Mouse (Mus musculus) forelimb bud, embryonic 11.5 days (tissue): Measurements from ENCODE around the gene Tbx21.

Experiments used
- DNase-seq: peaks from one replicate; pipeline ENCODE4 v3.0.0-alpha.2; 2012; ENCODE audit warnings: low read depth, low spot score

Tbx21 gene

GRCm38 (mm10) chr11:97114671-97115601 is at the start of gene Tbx21:
Gene Tbx21, minus strand, starts transcription at chr11:97115331.
- DNase-seq: no peak

DNA sequence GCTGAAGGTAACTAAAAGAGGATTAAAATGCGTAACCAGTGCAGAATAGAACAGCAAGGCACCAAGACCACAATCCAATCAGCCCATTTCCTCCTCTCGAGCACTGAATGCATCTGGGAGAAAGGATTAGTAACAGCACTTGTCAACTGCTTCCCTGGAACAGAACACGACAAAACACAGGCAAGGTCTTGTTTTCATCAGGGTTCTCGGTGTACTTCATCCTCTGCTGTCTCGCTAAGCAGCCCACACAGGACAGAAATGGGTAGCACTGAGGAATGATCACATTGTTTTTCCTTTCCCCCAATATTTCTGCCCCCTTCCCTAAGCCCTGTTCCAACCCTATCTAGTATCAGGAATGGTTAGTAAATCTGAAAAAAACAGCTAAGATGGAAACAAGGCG is 45.2 kb upstream of the Tbx21 start:
- DNase-seq: no peak

DNA sequence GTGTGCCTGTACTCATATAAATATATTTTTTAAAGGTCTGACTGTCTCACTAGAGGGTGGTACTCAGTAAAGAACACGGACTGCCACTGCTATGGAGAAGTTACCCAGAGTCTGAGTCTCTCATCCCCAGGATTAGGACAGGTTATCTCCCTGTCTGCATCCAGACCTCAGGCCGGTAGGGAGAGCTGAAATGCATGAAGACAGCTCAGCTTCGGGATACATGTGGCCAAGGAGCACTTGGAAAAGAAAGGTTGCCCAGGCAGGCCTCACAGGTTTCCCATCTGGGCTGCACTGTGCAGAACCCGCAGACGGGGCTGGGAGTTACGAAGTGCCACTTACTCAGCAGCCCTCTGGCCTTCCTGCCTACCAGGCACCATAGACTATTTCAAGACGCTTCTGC is 41.9 kb upstream of the Tbx21 start:
- no peak for DNase-seq

- no peak for DNase-seq
Observed at GRCm38 (mm10) chr11:97152662-97153287, 37.6 kb upstream of the Tbx21 start.

- DNase-seq: no peak
Observed at GRCm38 (mm10) chr11:97152023-97152426, 36.9 kb upstream of the Tbx21 start.

GRCm38 (mm10) chr11:97151343-97151801 is 36.2 kb upstream of the Tbx21 start, which contains the start of gene Tbkbp1:
Gene Tbkbp1, minus strand, starts transcription at chr11:97151495.
- no peak for DNase-seq

GRCm38 (mm10) chr11:97150411-97151330 is 35.5 kb upstream of the Tbx21 start:
- peak; percentile 78 for DNase-seq

DNA sequence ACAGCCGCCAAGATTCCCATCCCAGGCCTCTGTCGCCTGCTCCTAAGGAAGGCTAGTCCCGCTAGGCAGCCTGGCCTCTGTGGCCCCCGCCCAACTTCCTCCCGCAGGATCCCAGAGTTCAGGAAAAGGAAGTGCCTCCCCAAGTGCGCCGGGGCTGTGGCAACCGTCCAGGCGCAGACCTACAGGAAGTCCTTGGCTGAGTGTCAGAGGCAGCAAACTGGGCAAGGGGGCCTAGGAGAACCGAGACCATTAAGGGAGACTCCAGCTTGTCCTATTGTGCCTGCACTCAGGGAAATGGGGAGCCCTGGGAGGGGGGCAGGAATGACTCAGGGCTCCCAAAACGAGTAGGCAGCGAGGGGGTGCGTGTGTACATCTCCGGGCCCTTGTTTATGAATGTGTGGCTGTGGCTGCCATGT is 34.9 kb upstream of the Tbx21 start:
- no peak for DNase-seq

DNA sequence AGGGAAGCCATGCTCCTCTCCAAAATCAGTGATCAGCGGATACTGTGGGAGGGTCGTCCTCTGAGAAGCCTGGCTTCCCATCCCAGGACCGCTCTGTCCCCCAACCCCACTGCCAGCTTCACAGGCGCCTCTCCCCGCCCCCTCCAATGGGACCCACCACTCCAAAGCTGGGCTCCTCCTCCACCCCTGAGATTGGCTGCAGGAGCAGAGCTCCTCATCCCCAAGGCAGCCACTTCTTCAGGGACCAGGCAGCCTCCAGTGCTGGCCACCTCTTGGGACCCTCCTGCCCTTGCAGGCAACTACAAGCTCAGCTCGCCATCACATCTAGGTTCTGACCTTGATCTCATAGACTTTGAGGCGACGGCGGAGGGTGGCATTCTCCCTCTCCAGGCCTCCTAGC is 33.9 kb upstream of the Tbx21 start:
- DNase-seq: no peak

DNA sequence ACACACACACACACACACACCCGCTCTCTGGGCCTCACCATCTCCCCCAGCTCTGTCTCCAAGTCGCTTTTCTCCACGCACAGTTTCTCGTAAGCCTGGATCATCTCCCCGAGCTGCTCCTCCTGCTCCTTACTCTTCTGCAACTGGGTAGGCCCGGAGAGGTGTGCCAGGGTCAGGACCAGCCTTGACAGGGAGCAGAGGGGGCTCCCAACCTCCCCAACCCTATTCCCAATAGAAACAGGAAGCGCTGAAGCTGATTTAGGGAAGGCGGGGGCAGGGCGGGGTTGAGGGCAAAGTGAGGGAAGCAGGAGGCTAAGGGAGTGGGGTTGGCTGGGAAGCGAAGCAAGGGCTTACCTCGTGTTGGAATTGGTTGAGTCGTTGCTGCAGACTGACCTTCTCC is 33.5 kb upstream of the Tbx21 start:
- no peak for DNase-seq

- DNase-seq: no peak
Observed at GRCm38 (mm10) chr11:97147333-97147732, 32.2 kb upstream of the Tbx21 start.

GRCm38 (mm10) chr11:97146724-97147123 is 31.6 kb upstream of the Tbx21 start:
- peak; percentile 71 for DNase-seq

- no peak for DNase-seq
Observed at GRCm38 (mm10) chr11:97145951-97146350, 30.8 kb upstream of the Tbx21 start.

- no peak for DNase-seq
Observed at GRCm38 (mm10) chr11:97145320-97145719, 30.2 kb upstream of the Tbx21 start.

- DNase-seq: no peak
Observed at GRCm38 (mm10) chr11:97143196-97143900, 28.2 kb upstream of the Tbx21 start.

DNA sequence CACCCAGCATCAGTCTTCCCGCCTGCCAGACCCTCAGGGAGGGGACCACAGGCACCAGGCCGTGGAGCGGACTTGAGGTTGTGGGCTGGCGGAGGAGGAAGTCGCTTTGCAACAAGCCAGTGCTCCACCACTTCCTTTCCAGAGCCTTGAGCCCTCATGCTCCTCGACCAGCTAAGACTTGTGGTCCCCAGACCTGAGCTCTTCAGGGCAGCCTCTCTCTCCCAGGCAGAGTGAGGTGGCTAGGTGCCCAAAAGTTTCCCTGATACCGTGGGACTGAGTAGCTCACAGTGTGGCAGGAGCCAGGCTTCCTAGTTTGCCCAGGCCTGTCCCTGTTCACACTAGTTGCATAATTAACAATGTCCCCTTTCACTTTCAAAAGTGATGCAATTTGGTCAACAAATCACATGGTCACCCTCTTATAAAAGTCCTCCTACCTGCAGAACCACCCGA is 27.1 kb upstream of the Tbx21 start:
- no peak for DNase-seq

GRCm38 (mm10) chr11:97140811-97141210 is 25.7 kb upstream of the Tbx21 start:
- DNase-seq: no peak

- no peak for DNase-seq
Observed at GRCm38 (mm10) chr11:97139256-97139655, 24.1 kb upstream of the Tbx21 start.

GRCm38 (mm10) chr11:97138554-97139226 is 23.6 kb upstream of the Tbx21 start:
- no peak for DNase-seq

GRCm38 (mm10) chr11:97133270-97133669 is 18.1 kb upstream of the Tbx21 start:
- no peak for DNase-seq
